Mouse (Mus musculus) lung, embryonic 15.5 days (tissue): Measurements from ENCODE around the gene Olfr374. TPM values are rescaled to one million over a fixed set of nuclear protein-coding genes. Genes with fewer than 3 reads are reported as not detected.
"Not testable (repeated sequence)": the region's sequence is repeated elsewhere in the genome, so short reads cannot be mapped to it uniquely, and the experiment has no call there.

Experiments
- ATAC-seq: fragments of 200-750 bp; cut with Nextera tagmentation; 2 replicates; pipeline ENCODE4 v1.8.0; 2017; ENCODE audit warnings: moderate number of reproducible peaks, borderline replicate concordance; ENCODE audit not compliant: low FRiP score, low TSS enrichment; ENCODE audit errors: extremely low read depth
- H3K27ac ChIP-seq: fragments of 300-500 bp; sonication (generic); 2 replicates; pipeline ENCODE4 v1.5.1; 2015; ENCODE audit warnings: moderate library complexity, mild to moderate bottlenecking, inconsistent platforms
- H3K27me3 ChIP-seq: fragments of 300-500 bp; sonication (generic); 2 replicates; pipeline ENCODE4 v1.6.1; 2015; ENCODE audit warnings: inconsistent platforms
- H3K36me3 ChIP-seq: fragments of 300-500 bp; sonication (generic); 2 replicates; pipeline ENCODE4 v1.6.1; 2015; ENCODE audit warnings: inconsistent platforms
- H3K4me1 ChIP-seq: fragments of 300-500 bp; sonication (generic); 2 replicates; pipeline ENCODE4 v1.6.1; 2015; ENCODE audit warnings: inconsistent platforms
- H3K4me2 ChIP-seq: fragments of 300-500 bp; sonication (generic); 2 replicates; pipeline ENCODE4 v1.6.1; 2015; ENCODE audit warnings: inconsistent platforms, mild to moderate bottlenecking, moderate library complexity
- H3K4me3 ChIP-seq: fragments of 300-500 bp; sonication (generic); 2 replicates; pipeline ENCODE4 v1.5.1; 2015; ENCODE audit warnings: mild to moderate bottlenecking, inconsistent platforms
- H3K9ac ChIP-seq: fragments of 300-500 bp; sonication (generic); 2 replicates; pipeline ENCODE4 v1.6.1; 2015; ENCODE audit warnings: inconsistent platforms
- H3K9me3 ChIP-seq: fragments of 300-500 bp; sonication (generic); 2 replicates; pipeline ENCODE4 v1.6.1; 2016; ENCODE audit warnings: inconsistent platforms
- WGBS: fragments of 180-500 bp; shearing (Covaris S2); methylation state at CpG from one replicate; pipeline ENCODE4 v1.1.7; 2015; 5-methylcytosine and 5-hydroxymethylcytosine counted together
- polyA plus RNA-seq: library from polyadenylated mRNA; unstranded; fragments of >200 nt; fragmentation: Nextera tagmentation; extraction: Ambion mirVana; gene quantifications from 2 replicates; pipeline ENCODE4 v1.2.1, GENCODE M21; 2015

Gene Olfr374
- polyA plus RNA-seq, 1 experiment from 2014 or later: not detected

DNA sequence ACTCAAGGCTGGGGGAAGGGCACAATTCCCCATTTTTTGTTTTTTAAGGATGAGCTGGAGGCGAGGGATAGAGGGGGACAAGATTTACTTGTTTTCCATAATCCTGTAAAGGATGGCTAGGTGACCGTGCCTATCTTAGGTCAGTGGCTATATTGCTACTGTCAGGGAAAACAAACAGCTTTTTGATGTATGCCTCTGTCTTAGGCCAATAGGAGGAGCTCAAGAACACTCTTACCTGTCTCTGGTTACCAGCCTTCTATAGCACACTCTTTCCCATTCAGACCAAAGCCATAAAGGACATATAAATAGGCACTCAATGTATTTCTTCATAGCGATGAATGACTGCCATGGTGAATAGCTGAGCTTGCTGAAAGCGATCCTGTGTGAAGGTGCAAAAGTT is 11.8 kb downstream of the Olfr374 start:
- H3K9ac ChIP-seq: no peak overlapping the region
- H3K27me3 ChIP-seq: no peaks in the 10 kb centered on the region
- 42% methylated on average over 4 of the region's 4 CpGs for WGBS
- no peak for ATAC-seq
- H3K4me3 ChIP-seq: no peak overlapping the region
- H3K4me2 ChIP-seq: no peak overlapping the region
- no peak overlapping the region for H3K27ac ChIP-seq
- no peaks in the 10 kb centered on the region for H3K4me1 ChIP-seq
- H3K36me3 ChIP-seq: no peaks in the 10 kb centered on the region
- no peaks in the 10 kb centered on the region for H3K9me3 ChIP-seq

DNA sequence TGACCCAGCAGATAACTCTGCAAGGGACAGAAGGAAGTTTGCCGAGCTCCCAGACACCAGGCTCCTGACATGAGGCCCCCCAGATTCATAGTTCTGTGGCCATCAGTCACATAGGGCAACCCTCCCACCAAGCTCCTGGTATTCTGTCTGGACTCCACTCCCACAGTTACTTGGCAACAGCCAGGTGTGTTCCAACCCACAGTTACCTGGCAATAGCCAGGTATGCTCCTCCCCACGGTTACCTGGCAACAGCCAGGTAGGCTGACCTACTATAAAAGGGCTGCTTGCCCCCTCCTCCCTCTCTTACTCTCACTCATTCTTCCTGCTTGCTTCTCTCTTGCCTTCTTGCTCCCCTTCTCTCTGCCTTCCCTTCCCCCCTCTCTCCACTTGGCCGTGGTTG is 14.6 kb downstream of the Olfr374 start:
- not testable (repeated sequence) for H3K4me1 ChIP-seq, H3K27ac ChIP-seq, H3K9me3 ChIP-seq, H3K9ac ChIP-seq, ATAC-seq, H3K4me2 ChIP-seq, H3K27me3 ChIP-seq, H3K4me3 ChIP-seq, H3K36me3 ChIP-seq
- 42% methylated on average over 3 of the region's 3 CpGs for WGBS

DNA sequence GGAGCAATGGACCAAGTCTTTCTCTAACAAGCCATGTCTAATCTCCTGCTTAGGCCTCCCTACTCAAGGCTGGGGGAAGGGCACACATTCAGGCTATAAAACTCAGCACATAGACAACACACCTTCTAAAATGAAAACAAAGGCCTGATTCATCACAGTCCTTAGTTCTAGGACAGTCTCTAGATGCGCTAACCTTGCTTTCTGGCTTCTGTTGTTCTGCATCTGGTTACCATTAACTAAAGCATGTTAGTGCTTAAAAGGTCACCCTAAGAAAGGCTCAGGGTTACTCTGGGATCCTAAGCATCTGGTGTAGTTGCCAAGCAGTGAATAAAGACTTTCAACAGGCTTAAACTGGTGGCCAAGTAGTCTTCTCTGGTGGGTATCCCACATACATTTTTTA is 15.2 kb downstream of the Olfr374 start:
- Histone ChIP-seq H3K27ac (no peak overlapping the region), H3K4me2 (no peak overlapping the region), H3K9ac (no peak overlapping the region), H3K4me1 (no peaks in the 10 kb centered on the region), H3K4me3 (no peak overlapping the region), H3K36me3 (no peaks in the 10 kb centered on the region), H3K9me3 (no peaks in the 10 kb centered on the region), H3K27me3 (no peaks in the 10 kb centered on the region)
- ATAC-seq: no peak
- 90% methylated on average over 1 of the region's 1 CpGs for WGBS

DNA sequence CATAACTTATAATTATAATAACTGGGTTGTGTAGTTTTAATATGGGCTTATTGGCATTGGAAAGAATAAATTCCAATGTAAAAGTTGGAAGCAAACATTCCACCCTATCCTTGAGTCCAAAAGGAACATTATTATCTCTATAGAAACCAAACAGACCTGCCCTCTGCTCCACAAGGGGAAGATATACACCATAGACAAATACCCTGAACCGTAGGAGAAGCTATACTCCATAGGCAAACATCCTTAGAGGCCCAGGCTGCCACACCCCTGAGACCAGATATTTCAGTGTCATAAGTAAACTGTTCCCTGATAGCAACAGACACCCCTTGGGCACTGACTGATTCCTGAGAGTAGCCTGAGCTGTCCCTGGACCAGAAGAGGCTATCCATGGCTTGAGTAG is 21.0 kb downstream of the Olfr374 start:
- H3K27ac ChIP-seq: no peak overlapping the region
- no peak overlapping the region for H3K4me2 ChIP-seq
- no peak for ATAC-seq
- 50% methylated on average over 1 of the region's 1 CpGs for WGBS
- no peaks in the 10 kb centered on the region for H3K9me3 ChIP-seq
- H3K4me1 ChIP-seq: peaks cover 7% of the 10 kb centered on the region
- H3K27me3 ChIP-seq: no peaks in the 10 kb centered on the region
- H3K9ac ChIP-seq: no peak overlapping the region
- H3K4me3 ChIP-seq: no peak overlapping the region
- H3K36me3 ChIP-seq: no peaks in the 10 kb centered on the region

DNA sequence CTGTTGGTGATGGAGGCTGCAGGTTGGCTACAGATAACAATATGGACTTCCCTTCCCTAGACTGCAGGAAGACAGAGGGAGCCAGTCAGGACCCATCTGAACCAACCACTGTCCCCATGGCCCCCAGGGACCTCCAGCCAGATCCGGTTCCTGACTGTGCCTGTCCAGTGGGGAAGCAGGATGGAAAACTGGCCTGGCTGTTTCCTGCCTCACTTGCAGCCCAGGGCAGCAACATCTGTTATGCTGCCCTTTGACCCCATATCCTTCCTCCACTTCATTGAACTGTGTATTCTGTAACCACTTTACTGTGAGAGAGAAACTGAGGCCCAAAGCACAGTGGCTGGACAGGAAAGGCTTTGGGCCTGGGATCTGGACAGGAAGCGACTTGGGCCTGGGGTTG is 24.4 kb downstream of the Olfr374 start:
- H3K27me3 ChIP-seq: no peaks in the 10 kb centered on the region
- 76% methylated on average over 2 of the region's 2 CpGs for WGBS
- ATAC-seq: no peak
- H3K4me3 ChIP-seq: no peak overlapping the region
- H3K4me2 ChIP-seq: no peak overlapping the region
- H3K4me1 ChIP-seq: peaks cover 21% of the 10 kb centered on the region
- H3K27ac ChIP-seq: peak overlapping the region; percentile 31; the same call in 1 of the 2 replicates
- no peak overlapping the region for H3K9ac ChIP-seq
- no peaks in the 10 kb centered on the region for H3K9me3 ChIP-seq
- no peaks in the 10 kb centered on the region for H3K36me3 ChIP-seq

DNA sequence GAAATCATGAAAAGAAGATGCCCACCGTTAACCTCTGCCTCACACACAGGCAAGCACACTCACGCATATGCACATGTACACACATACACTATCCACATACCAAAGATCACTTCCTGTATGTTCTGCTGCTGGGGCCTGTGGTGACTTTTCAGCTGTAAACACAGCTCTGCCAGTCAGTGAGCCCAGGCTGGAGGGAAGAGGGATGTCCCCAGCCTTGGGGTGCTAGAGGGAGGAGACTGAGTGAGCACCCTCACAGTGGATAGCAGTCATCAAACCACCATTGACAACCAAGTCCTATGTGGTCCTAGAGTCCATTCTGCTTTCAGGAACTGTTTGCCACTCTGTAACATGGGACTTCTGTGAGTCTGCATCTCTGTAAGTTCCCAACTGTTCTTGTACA is 25.1 kb downstream of the Olfr374 start:
- Histone ChIP-seq H3K27ac (peak overlapping the region; percentile 31; the same call in 1 of the 2 replicates), H3K9ac (no peak overlapping the region), H3K27me3 (no peaks in the 10 kb centered on the region), H3K4me1 (peaks cover 22% of the 10 kb centered on the region), H3K36me3 (no peaks in the 10 kb centered on the region), H3K9me3 (no peaks in the 10 kb centered on the region), H3K4me2 (no peak overlapping the region), H3K4me3 (no peak overlapping the region)
- ATAC-seq: no peak
- WGBS: 72% methylated on average over 2 of the region's 2 CpGs

DNA sequence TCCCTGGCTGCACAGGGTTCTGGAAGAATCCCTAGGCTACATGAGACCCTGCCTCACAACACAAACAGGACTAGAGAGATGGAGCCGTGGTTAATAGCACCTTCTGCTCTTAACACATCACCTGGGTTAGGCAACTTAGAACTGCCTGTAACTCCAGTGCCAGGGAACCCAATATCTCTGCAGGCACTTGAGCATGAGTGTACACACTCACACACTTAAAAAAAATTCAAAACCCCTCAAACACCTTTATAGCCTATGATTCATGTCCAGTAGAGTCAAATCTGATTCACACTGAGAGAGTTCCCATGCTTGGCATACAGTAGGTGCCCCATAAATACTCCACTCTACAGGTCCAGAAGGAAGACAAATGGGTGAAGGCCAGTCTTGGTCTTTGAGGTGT is 25.6 kb downstream of the Olfr374 start:
- Histone ChIP-seq H3K36me3 (no peaks in the 10 kb centered on the region), H3K4me3 (no peak overlapping the region), H3K9ac (no peak overlapping the region), H3K4me2 (no peak overlapping the region), H3K27ac (peak overlapping the region; percentile 63), H3K27me3 (no peaks in the 10 kb centered on the region), H3K4me1 (peaks cover 27% of the 10 kb centered on the region), H3K9me3 (no peaks in the 10 kb centered on the region)
- WGBS: 54% methylated on average over 1 of the region's 1 CpGs
- no peak for ATAC-seq

DNA sequence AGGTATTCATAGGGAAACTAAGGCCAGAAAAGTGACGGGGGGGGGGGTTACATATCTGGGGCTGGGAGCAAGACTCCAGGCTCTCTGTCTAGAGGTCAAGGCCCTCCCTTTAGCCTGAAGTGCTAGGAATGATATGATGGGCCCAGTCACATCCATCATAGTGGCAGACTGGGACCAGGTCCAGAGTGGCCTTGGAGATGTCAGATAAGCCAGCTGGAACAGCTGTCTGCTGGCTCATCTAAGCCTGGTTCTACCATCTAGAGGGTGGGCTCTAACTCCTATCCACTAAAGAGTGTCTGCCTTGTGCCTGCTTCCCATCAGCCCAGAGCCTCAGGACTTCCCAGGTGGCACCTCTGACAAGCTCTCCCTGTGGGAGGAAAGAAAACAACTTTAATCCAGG is 26.1 kb downstream of the Olfr374 start:
- 16% methylated on average over 1 of the region's 1 CpGs for WGBS
- Histone ChIP-seq H3K27ac (peak overlapping the region; percentile 63), H3K9ac (no peak overlapping the region)

DNA sequence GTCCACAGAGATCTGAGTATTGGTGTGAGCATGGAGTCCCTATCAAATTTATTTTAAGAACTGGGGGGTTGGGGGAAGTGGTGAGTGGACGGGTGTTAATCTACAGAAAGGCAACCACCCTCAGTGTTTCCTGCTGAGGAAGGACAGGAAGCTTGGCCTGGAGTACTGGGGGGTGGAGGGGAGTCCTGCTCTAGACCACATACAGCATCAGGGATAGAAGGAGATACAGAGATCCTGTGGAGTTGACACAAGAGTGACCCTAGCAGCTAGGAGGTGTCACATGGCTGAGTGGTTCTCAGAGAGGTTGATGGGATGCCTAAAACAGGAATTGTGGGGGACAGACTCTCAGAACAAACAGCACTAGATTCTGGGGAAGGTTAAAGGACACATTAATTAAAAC is 26.7 kb downstream of the Olfr374 start:
- Histone ChIP-seq H3K9ac (no peak overlapping the region), H3K4me3 (no peak overlapping the region), H3K36me3 (peaks cover 9% of the 10 kb centered on the region), H3K9me3 (no peaks in the 10 kb centered on the region), H3K4me2 (no peak overlapping the region), H3K4me1 (peaks cover 34% of the 10 kb centered on the region), H3K27ac (peak overlapping the region; percentile 63), H3K27me3 (no peaks in the 10 kb centered on the region)
- ATAC-seq: no peak
- 21% methylated on average over 1 of the region's 1 CpGs for WGBS

More for the DNA sequence above, 26.1 kb downstream of the Olfr374 start:
- Histone ChIP-seq H3K9me3 (no peaks in the 10 kb centered on the region), H3K4me1 (peaks cover 32% of the 10 kb centered on the region), H3K36me3 (0 out of 2 replicates have a peak, but pooled peaks cover 3% of the 10 kb centered on the region), H3K4me2 (no peak overlapping the region), H3K27me3 (no peaks in the 10 kb centered on the region), H3K4me3 (no peak overlapping the region)
- no peak for ATAC-seq

DNA sequence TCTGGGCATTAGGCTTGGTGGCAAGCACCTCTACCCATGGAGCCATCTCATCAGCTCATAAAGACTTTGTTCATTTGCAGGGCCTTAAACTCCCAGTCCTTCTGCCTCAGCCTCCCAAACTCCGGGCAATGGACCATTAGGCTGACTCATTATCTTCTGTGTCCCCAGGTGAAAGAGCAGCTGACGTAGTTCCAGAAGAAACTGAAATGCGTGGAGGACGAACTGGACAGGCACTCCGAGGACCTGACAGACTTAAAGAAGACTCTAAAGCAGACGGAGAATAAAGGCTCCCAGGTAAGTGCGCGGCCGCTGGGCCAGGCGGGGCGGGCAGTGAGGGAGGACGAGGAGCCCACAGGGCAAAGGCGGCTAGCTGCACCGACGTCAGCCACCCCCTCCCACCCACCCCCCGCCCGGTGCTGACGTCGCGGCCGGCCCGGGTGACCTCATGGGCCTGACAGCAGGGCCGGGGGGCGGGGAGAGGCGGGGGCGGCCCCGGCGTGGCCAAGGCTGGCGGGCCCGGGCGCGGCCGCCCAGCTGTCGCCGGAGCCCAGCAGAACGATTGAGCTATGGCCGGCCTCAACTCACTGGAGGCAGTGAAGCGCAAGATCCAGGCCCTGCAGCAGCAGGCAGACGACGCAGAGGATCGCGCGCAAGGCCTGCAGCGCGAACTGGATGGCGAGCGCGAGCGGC is 28.1 kb downstream of the Olfr374 start, which contains the start of gene Tpm4:
Gene Tpm4 (plus strand): TSS at position 220 of the 690 bp plus-strand sequence.
- H3K27me3 ChIP-seq: no peaks in the 10 kb centered on the region
- no peaks in the 10 kb centered on the region for H3K9me3 ChIP-seq
- H3K9ac ChIP-seq: peak within 1 kb of the TSS; percentile 99
- H3K4me3 ChIP-seq: peak within 1 kb of the TSS; percentile 86
- peaks cover 34% of the 10 kb centered on the region for H3K4me1 ChIP-seq
- ATAC-seq: peak; percentile 83
- peak within 1 kb of the TSS; percentile 100 for H3K27ac ChIP-seq
- WGBS: 1% methylated on average over 39 of the region's 49 CpGs
- peaks cover 23% of the 10 kb centered on the region for H3K36me3 ChIP-seq
- H3K4me2 ChIP-seq: peak within 1 kb of the TSS; percentile 70

DNA sequence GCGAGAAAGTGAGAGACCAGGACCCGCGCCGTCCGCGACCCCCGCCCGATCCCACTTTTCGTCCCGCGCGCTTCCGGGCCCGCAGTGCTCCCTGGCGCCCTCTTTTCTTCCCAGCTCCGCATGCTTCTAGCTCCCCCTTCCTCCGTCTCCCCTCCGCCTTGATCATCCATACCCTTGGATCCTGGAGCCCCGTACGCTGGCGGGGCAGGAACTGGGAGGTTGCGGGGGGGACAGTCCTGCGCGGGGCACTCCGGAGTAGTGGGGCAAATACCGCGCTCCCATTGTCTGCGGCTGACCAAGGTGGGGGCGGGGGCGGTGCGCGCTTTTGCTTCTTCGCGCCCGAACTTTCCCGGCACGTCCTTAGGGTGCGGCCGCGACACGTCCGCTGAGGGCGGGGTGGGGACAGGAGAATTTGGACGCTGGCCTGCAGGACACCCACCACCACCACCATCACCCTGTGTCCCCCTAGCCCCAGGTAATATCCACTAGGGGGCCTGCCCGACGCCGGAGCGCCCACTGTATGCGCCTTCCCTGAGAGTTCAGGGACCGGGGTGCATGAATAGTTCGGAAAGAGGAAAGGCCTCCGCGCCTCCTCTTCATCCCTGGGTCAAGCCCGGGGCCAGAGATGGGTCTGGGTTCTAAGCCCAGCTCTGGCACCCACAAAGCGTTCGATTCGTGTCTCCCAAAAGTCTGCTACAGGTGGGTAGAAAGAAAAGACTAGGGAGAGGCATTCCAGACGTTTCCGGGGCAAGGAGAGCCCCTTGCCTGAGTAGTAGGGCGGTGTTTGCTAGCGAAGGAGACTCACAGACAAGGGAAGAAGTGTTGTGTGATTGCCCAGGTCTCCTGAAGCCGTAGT is 28.8 kb downstream of the Olfr374 start:
- WGBS: under 1% methylated on average over 44 of the region's 62 CpGs
- H3K4me1 ChIP-seq: peaks cover 34% of the 10 kb centered on the region
- ATAC-seq: peak; percentile 53

More for the DNA sequence above, 28.8 kb downstream of the Olfr374 start:
- Histone ChIP-seq H3K4me3 (peak overlapping the region; percentile 86), H3K36me3 (peaks cover 30% of the 10 kb centered on the region), H3K9me3 (no peaks in the 10 kb centered on the region), H3K27me3 (no peaks in the 10 kb centered on the region), H3K4me2 (peak overlapping the region; percentile 70), H3K9ac (peak overlapping the region; percentile 99), H3K27ac (peak overlapping the region; percentile 100)
